Mouse (Mus musculus) heart, postnatal 0 days (tissue): ENCODE results near the gene Prep. TPM values are rescaled to one million over a fixed set of nuclear protein-coding genes. Genes with fewer than 3 reads are reported as not detected.

Experiments used
- ATAC-seq: fragments of 200-750 bp; cut with Nextera tagmentation; 2 replicates; pipeline ENCODE4 v1.8.0; 2017; ENCODE audit warnings: low read depth, moderate number of reproducible peaks, moderate library complexity; ENCODE audit not compliant: insufficient read depth
- DNase-seq: peaks from one replicate; pipeline ENCODE4 v3.0.0-alpha.2; 2016; ENCODE audit warnings: low spot score
- H3K27ac ChIP-seq: fragments of 300-500 bp; sonication (generic); 2 replicates; pipeline ENCODE4 v1.5.1; 2014; ENCODE audit warnings: low read depth, mild to moderate bottlenecking
- H3K27me3 ChIP-seq: fragments of 300-500 bp; sonication (generic); 2 replicates; pipeline ENCODE4 v1.6.1; 2014; ENCODE audit warnings: low read length, mixed read lengths; ENCODE audit not compliant: control insufficient read depth, insufficient read depth
- H3K36me3 ChIP-seq: fragments of 300-500 bp; sonication (generic); replicated peaks from 2 replicates; pipeline ENCODE4 v1.6.1; 2014; ENCODE audit warnings: low read length, mixed read lengths; ENCODE audit not compliant: control insufficient read depth, insufficient read depth
- H3K4me1 ChIP-seq: fragments of 300-500 bp; sonication (generic); 2 replicates; pipeline ENCODE4 v1.6.1; 2014; ENCODE audit warnings: antibody characterized with exemption; ENCODE audit not compliant: control insufficient read depth, insufficient read depth
- H3K4me2 ChIP-seq: fragments of 300-500 bp; sonication (generic); 2 replicates; pipeline ENCODE4 v1.6.1; 2014; ENCODE audit warnings: low read depth, mild to moderate bottlenecking, low read length, moderate library complexity
- H3K4me3 ChIP-seq: fragments of 300-500 bp; sonication (generic); 2 replicates; pipeline ENCODE4 v1.5.1; 2014; ENCODE audit warnings: low read depth, low read length
- H3K9ac ChIP-seq: fragments of 300-500 bp; sonication (generic); replicated peaks from 2 replicates; pipeline ENCODE4 v1.6.1; 2014; ENCODE audit warnings: low read depth, low read length, mixed read lengths
- H3K9me3 ChIP-seq: fragments of 300-500 bp; sonication (generic); replicated peaks from 2 replicates; pipeline ENCODE4 v1.6.1; 2016; ENCODE audit warnings: low read length; ENCODE audit not compliant: control insufficient read depth
- CTCF ChIP-seq: IDR thresholded peaks from 2 replicates; pipeline ENCODE4 v1.5.1; 2016; ENCODE audit warnings: antibody characterized with exemption, control low read depth, low read depth
- EP300 ChIP-seq: IDR thresholded peaks from 2 replicates; pipeline ENCODE4 v1.6.1; 2016; ENCODE audit warnings: antibody characterized with exemption, low read depth
- WGBS: fragments of 180-500 bp; shearing (Covaris S2); extraction: QIAGEN DNeasy Blood & Tissue Kit; methylation state at CpG from one replicate; pipeline ENCODE4 v1.1.7; 2014; 5-methylcytosine and 5-hydroxymethylcytosine counted together
- microRNA-seq: library from miRNA; unstranded; fragments of <30 nt; microRNA quantifications from one replicate; pipeline ENCODE4, GENCODE M21; 2016
- polyA plus RNA-seq: library from polyadenylated mRNA; unstranded; fragments of >200 nt; fragmentation: Nextera tagmentation; extraction: Ambion mirVana; gene quantifications from 2 replicates; pipeline ENCODE4 v1.2.1, GENCODE M21; 2015
- total RNA-seq: library from RNA; depleted of rRNA; stranded (reverse); fragments of >200 nt; gene quantifications from 2 replicates; pipeline ENCODE4 v1.2.3, GENCODE M21; 2014; ENCODE audit warnings: low replicate concordance; rRNA removed

Prep gene
- total and polyA plus RNA-seq, 2 experiments from 2014 or later, result 16.8 to 16.9 TPM

DNA sequence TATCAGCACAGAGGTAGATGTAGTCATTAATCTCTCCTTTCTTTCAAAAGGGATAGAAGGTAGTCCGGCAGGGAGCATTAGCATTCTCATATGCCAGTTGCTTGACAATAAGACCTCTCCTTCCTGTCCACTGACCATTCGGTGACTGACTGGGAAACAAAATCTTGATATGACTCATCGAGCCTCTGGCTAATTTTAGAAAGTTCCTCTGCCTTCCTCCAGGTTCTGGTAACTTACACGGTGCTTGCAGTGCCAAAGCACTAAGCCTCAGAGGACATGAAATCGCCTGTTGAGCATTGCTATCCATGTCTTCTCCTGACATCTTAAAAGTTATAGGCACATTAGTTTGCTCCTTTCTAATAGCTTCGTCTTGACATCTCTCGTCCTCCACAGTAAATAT lies 149.7 kb downstream of the Prep start:
- no peak overlapping the region for H3K9ac ChIP-seq
- WGBS, result 23% methylated on average over 7 of the region's 7 CpGs
- ATAC-seq (peak; percentile 66; the same call in 1 of the 2 replicates), DNase-seq (peak; percentile 77)
- no peak overlapping the region for H3K4me2 ChIP-seq
- H3K36me3 ChIP-seq, result no peaks in the 10 kb centered on the region
- H3K27me3 ChIP-seq, result no peaks in the 10 kb centered on the region
- peaks cover 15% of the 10 kb centered on the region for H3K4me1 ChIP-seq
- no peaks in the 10 kb centered on the region for H3K9me3 ChIP-seq
- H3K4me3 ChIP-seq, result no peak overlapping the region
- H3K27ac ChIP-seq, result peak overlapping the region; percentile 87
- TF ChIP-seq EP300 (no peak), CTCF (no peak)

Small RNAs within 50 kb of the gene (microRNA-seq; reads per million reads assigned to microRNA genes)
- not detected for gene Gm23766

Other genes with a start within 250 kb of the Prep start
- 69.2 and 71.9 TPM in 2 replicates for gene Popdc3, start 110.9 kb downstream of the Prep start, total RNA-seq
- gene Popdc3, start 110.9 kb downstream of the Prep start, polyA plus RNA-seq, result 41.8 and 50.6 TPM in 2 replicates